Mouse (Mus musculus) limb, embryonic 10.5 days (tissue): ENCODE measurements around the gene Gm49361. TPM values are rescaled to one million over a fixed set of nuclear protein-coding genes. Genes with fewer than 3 reads are reported as not detected.

Source experiments
- DNase-seq: peaks from one replicate; pipeline ENCODE4 v3.0.0-alpha.2; 2017; ENCODE audit warnings: low spot score
- H3K27ac ChIP-seq: fragments of 300-500 bp; sonication (generic); 2 replicates; pipeline ENCODE4 v1.5.1; 2016; ENCODE audit warnings: mild to moderate bottlenecking
- H3K27me3 ChIP-seq: fragments of 300-500 bp; sonication (generic); 2 replicates; pipeline ENCODE4 v1.6.1; 2016; ENCODE audit warnings: low read depth, mild to moderate bottlenecking; ENCODE audit not compliant: poor library complexity, severe bottlenecking
- H3K36me3 ChIP-seq: fragments of 300-500 bp; sonication (generic); 2 replicates; pipeline ENCODE4 v1.6.1; 2016; ENCODE audit warnings: mild to moderate bottlenecking, moderate library complexity
- H3K4me1 ChIP-seq: fragments of 300-500 bp; sonication (generic); 2 replicates; pipeline ENCODE4 v1.6.1; 2016
- H3K4me3 ChIP-seq: fragments of 300-500 bp; sonication (generic); 2 replicates; pipeline ENCODE4 v1.5.1; 2016; ENCODE audit warnings: mild to moderate bottlenecking, moderate library complexity
- H3K9me3 ChIP-seq: fragments of 300-500 bp; sonication (generic); replicated peaks from 2 replicates; pipeline ENCODE4 v1.6.1; 2016; ENCODE audit warnings: mild to moderate bottlenecking
- WGBS: fragments of 180-500 bp; shearing (Covaris S2); methylation state at CpG from one replicate; pipeline ENCODE4 v1.1.7; 2016; 5-methylcytosine and 5-hydroxymethylcytosine counted together
- polyA plus RNA-seq: library from polyadenylated mRNA; unstranded; fragments of >200 nt; fragmentation: Nextera tagmentation; extraction: Ambion mirVana; gene quantifications from 2 replicates; pipeline ENCODE4 v1.2.1, GENCODE M21; 2016

Gm49361 gene
- polyA plus RNA-seq, 1 experiment from 2014 or later = not detected

DNA sequence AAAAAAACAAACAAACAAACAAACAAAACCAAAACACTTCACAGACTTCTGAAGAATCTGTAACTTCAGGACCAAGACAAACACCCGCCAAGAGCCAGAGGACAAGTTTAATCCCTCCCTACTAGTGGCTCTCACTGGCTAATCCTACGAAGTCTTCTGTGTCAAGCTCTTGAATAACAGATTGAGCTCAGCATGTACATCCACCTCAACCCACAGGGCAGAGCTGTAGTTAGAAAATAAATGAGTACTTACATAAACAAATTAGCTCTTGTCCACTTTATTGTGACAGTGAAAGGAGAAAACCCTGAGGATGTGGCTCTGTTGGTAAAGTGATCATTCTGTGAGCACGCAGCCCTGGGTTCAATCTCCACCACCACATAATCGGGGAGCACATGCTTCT is 124.2 kb downstream of the Gm49361 start:
- Histone ChIP-seq H3K9me3 (no peaks in the 10 kb centered on the region), H3K4me1 (no peaks in the 10 kb centered on the region), H3K36me3 (peaks cover 54% of the 10 kb centered on the region), H3K4me3 (no peak overlapping the region), H3K27me3 (no peaks in the 10 kb centered on the region), H3K27ac (no peak overlapping the region)
- no peak for DNase-seq
- WGBS = 86% methylated on average over 4 of the region's 4 CpGs

DNA sequence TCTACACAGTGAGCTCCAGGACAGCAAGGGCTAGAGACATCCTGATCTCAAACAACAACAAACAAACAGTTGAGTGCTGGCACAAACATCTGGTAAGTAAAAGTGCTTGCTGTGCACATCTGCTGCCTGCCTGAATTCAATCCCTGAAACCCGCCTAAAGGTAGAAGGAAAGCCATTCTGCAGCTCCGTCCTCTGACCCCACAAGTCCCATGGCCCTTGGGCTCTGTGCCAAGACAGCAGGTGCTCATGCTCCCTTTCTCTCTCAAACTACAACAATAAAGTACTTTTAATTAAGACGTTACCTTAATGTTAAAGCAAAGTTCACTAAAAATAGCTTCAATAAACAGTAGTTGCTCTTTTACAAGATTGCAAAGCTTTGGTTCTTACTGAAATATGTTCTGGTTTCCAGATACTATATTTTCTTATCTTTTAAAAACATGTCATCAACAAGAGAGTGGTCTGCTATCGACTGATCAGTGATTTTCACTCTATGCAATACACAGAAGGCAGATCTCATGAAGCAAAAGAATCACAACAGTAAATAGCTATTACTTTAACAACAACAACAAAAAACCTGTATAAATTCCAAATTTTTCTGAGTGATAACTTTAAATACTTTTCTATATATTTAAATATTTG is 125.2 kb downstream of the Gm49361 start:
- Histone ChIP-seq H3K36me3 (peaks cover 50% of the 10 kb centered on the region), H3K4me1 (no peaks in the 10 kb centered on the region), H3K4me3 (no peak overlapping the region), H3K27ac (no peak overlapping the region), H3K9me3 (no peaks in the 10 kb centered on the region), H3K27me3 (no peaks in the 10 kb centered on the region)
- 91% methylated on average over 4 of the region's 4 CpGs for WGBS
- no peak for DNase-seq

DNA sequence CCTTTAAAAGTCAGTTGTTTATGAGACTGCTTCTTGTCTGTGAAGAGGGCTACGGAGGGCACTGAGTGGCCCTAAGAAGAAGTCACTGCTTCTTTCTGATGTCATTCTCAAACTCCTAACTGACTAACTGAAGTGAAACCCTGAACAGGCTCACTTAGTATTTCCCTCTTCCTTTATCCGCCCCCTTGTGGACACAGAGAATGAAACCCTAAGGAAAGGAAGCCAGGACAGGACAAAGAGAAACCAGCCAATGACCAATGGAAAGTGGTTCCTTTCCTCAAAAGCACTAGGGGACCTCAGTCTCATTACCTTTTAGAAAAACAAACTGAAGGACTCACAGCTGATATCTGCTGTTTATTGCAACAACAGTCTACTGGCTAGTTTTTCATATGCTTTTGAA is 126.4 kb downstream of the Gm49361 start:
- Histone ChIP-seq H3K9me3 (no peaks in the 10 kb centered on the region), H3K27ac (no peak overlapping the region), H3K36me3 (peaks cover 39% of the 10 kb centered on the region), H3K27me3 (no peaks in the 10 kb centered on the region), H3K4me3 (no peak overlapping the region), H3K4me1 (no peaks in the 10 kb centered on the region)
- no peak for DNase-seq
- 61% methylated on average over 2 of the region's 2 CpGs for WGBS

DNA sequence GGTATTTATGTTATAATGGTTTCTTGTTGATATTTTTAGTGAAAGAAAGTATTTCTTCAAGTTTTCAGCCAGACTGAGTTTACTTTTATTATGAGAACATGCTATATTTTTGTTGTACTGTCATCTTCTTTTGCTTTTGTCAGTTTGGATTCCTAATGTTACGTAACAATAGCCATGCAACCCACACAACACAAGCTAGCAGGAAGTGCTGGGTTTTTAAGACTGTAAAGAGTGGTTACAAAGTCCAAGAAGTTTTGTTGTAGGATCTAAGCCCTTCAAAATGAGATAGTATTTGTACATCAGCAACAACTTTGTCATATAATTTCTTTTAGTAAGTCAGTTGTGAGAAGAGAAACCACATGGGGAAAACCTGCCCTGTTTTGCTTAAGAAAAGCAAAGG is 128.2 kb downstream of the Gm49361 start:
- H3K4me1 ChIP-seq = no peaks in the 10 kb centered on the region
- no peak for DNase-seq
- no peak overlapping the region for H3K4me3 ChIP-seq
- H3K27ac ChIP-seq = no peak overlapping the region
- no peaks in the 10 kb centered on the region for H3K27me3 ChIP-seq
- WGBS = 96% methylated on average over 1 of the region's 1 CpGs
- peaks cover 24% of the 10 kb centered on the region for H3K36me3 ChIP-seq
- H3K9me3 ChIP-seq = no peaks in the 10 kb centered on the region

DNA sequence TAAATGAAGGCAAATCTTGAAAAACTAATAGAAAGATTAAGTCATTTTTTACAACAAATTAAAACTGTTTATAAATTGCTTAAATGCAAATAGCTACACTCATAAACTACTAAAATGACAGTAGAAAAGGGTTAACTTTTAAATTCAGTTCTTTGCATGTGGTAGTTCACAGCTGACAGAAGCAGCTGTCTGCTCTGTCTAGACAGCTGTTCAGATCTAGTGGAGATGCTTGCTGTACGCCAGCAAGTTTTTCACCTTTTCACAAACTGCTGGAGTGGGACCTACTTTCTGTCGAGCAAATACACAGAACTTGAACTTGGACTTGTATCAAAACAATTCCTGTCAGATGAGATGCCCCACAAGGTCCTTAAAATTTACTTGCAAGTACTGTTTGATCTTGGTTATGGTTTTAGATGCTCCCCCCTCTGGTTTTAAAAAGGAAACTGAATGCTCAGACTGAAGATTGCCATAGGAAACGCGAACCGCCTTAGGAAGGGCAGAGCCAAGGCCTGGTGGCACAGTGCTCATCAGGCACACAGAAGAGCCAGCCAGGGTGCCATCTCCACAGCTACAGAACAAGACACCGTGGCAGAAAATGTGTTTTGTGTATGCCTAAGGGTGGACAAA is 129.5 kb downstream of the Gm49361 start:
- H3K4me3 ChIP-seq = no peak overlapping the region
- DNase-seq = no peak
- H3K36me3 ChIP-seq = peaks cover 22% of the 10 kb centered on the region
- no peaks in the 10 kb centered on the region for H3K27me3 ChIP-seq
- no peaks in the 10 kb centered on the region for H3K4me1 ChIP-seq
- no peaks in the 10 kb centered on the region for H3K9me3 ChIP-seq
- H3K27ac ChIP-seq = no peak overlapping the region
- 89% methylated on average over 6 of the region's 6 CpGs for WGBS

DNA sequence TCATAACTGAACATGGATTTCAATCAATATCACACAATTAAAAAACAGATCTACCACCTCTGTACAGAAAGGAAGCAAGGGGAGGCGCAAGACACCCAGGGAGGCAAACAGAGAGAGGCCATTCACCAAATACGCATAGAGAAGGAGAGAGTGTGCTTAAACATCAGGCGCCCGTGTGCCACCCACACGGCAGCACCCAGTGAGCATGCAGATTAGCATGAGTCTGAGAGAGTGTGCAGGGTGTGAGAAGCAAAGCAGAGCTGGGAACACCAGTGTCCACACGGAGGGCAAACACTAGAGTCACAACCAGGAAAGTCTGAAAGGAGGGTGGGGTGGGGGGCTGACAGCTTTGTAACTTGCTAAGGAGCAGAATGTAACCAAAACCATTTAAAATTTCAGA is 130.1 kb downstream of the Gm49361 start:
- Histone ChIP-seq H3K4me3 (no peak overlapping the region), H3K36me3 (peaks cover 22% of the 10 kb centered on the region), H3K27ac (no peak overlapping the region), H3K27me3 (no peaks in the 10 kb centered on the region), H3K4me1 (no peaks in the 10 kb centered on the region), H3K9me3 (no peaks in the 10 kb centered on the region)
- 95% methylated on average over 6 of the region's 6 CpGs for WGBS
- no peak for DNase-seq

DNA sequence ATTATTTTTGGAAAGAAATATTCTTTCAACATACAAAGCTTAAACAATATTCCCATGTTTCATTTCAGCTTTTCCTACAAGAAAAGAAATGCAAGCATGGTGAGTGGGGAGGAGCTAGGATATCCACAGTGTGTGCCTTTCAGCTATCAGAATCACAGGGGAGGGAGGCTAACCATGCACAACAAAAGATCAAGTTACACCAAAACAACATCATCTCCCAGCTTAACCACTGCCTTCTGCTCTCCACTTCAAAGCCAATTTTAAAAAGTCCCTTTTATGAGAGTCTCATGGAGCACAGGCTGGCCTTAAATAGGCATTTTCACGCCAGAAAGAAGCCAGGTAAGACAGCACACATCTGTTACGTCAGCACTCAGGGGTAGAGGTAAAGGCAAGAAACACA is 134.9 kb downstream of the Gm49361 start:
- no peaks in the 10 kb centered on the region for H3K9me3 ChIP-seq
- peaks cover 14% of the 10 kb centered on the region for H3K36me3 ChIP-seq
- H3K4me3 ChIP-seq = no peak overlapping the region
- no peak overlapping the region for H3K27ac ChIP-seq
- DNase-seq = no peak
- H3K27me3 ChIP-seq = no peaks in the 10 kb centered on the region
- 37% methylated on average over 2 of the region's 2 CpGs for WGBS
- H3K4me1 ChIP-seq = no peaks in the 10 kb centered on the region

DNA sequence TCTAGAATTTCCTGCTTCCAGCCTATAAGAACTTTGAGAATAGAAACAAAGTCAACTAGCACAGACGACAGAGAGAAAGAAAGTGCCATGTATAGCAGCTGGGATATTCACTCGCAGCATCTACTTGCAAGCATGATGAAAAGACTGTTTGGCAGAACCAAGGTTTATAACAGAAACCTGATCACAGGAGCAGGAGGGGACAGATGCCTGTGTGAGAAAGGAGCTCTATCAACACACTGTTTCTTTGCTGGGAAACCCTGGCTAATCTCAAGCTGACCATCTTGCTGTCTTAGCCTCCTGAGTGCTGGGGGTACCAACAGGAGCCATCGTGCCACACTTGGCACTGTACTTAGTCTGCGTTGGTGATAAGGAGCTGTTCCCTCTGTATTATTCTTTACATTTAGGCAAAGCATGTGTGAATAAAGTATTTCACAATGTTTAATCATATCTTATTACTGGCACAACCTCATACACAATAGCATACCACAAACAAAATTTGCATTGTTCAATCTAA is 136.0 kb downstream of the Gm49361 start:
- Histone ChIP-seq H3K4me3 (no peak overlapping the region), H3K36me3 (peaks cover 16% of the 10 kb centered on the region), H3K9me3 (no peaks in the 10 kb centered on the region), H3K27me3 (no peaks in the 10 kb centered on the region), H3K27ac (no peak overlapping the region), H3K4me1 (no peaks in the 10 kb centered on the region)
- DNase-seq = no peak
- 91% methylated on average over 4 of the region's 4 CpGs for WGBS

DNA sequence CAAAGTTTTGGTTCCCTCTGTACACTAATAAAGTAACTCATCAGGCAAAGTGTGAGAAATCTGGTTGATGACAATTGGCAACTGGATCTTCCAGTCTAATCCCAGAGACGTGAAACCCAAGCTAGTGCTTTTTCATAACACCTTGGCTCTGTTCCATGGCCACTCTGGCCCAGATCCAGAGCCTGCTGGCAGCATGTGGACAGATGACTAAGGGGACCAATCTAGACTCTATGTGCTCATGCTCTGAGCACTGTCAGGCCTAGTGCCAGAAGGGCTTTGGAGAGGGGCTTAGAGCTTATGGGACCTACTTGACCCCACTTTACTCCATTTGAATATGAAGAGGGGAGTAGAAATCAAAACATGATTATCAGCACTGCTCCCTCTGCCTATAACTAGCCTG is 138.4 kb downstream of the Gm49361 start:
- no peak overlapping the region for H3K27ac ChIP-seq
- no peak for DNase-seq

DNA sequence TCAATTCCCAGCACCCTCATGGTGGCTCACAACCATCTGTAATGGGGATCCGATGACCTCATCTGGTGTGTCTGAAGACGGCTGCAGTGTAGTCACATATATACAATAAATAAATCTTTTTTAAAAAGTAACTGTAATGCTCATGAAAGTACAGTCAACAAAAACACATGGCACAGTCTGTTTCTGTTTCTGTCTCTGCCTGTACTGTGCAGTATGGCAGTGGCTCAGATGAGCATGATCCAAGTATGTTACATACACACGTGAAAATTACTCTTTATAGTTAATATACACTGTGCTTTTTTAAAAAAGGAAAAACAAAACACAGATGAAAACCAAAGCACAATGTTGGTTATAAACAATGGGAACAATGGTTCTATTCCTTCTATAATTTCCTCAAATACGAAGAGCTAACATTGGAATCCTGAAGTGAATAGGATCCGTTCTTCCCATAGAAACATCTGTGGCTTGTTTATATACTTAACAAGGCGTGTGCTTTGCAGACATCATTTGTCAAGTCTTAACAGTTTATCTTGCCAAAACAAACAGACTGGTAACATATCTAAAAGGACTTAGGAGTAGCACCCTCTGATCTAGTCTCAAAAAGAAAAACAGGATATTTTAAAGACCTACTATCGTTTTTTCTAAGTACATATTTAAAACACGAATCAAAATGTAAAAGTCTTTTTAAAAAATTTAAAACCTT is 139.1 kb downstream of the Gm49361 start:
- Histone ChIP-seq H3K9me3 (no peaks in the 10 kb centered on the region), H3K36me3 (peaks cover 41% of the 10 kb centered on the region), H3K27ac (no peak overlapping the region), H3K27me3 (no peaks in the 10 kb centered on the region), H3K4me1 (no peaks in the 10 kb centered on the region), H3K4me3 (no peak overlapping the region)
- no peak for DNase-seq
- WGBS = 85% methylated on average over 8 of the region's 8 CpGs

More for the DNA sequence above, 138.4 kb downstream of the Gm49361 start:
- no peaks in the 10 kb centered on the region for H3K27me3 ChIP-seq
- H3K4me3 ChIP-seq = no peak overlapping the region
- no peaks in the 10 kb centered on the region for H3K9me3 ChIP-seq
- WGBS = 73% methylated on average over 1 of the region's 1 CpGs
- H3K4me1 ChIP-seq = no peaks in the 10 kb centered on the region
- peaks cover 35% of the 10 kb centered on the region for H3K36me3 ChIP-seq

DNA sequence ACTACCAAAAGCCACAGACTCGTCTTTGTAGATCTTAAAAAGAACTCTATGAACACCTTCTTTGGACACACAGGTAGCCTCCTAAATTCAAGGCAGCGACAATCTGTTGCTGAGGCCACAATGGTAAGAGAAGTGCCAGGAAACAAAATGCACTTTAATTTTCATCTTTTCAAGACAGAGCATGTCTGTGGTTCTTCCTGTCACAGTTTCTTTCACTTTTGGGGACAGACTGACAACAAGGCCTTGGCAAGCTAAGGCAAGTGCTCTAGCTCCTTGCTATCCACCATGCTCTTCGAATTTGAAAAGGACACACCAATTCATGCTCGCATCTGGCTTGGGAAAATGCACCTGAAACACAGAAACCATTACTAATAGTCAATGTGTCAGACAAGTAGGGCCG is 152.6 kb downstream of the Gm49361 start:
- H3K36me3 ChIP-seq = peaks cover 93% of the 10 kb centered on the region
- no peaks in the 10 kb centered on the region for H3K9me3 ChIP-seq
- WGBS = 94% methylated on average over 5 of the region's 5 CpGs
- H3K4me1 ChIP-seq = no peaks in the 10 kb centered on the region
- H3K27ac ChIP-seq = no peak overlapping the region
- no peak overlapping the region for H3K4me3 ChIP-seq
- H3K27me3 ChIP-seq = no peaks in the 10 kb centered on the region
- DNase-seq = no peak
